Mouse (Mus musculus): ENCODE data around the gene Grm4.

GRCm38 (mm10) chr17:27512619-27513161 lies 8.5 kb downstream of the Grm4 start:
- TF ChIP-seq CTCF (IDR thresholded peaks at IDR 0.05; ENCODE audit: low read depth, low read length) = no peak
- TF ChIP-seq POLR2A (IDR thresholded peaks at IDR 0.05; ENCODE audit: extremely low read depth, insufficient read depth, low read length) = no peak

Measured in liver, adult 2 months (tissue).